Mouse (Mus musculus): Measurements from ENCODE around the gene Tktl1. TPM values are rescaled to one million over a fixed set of nuclear protein-coding genes. Genes with fewer than 3 reads are reported as not detected.
"Not testable (repeated sequence)": the region's sequence is repeated elsewhere in the genome, so short reads cannot be mapped to it uniquely, and the experiment has no call there.

Gene Tktl1
- total RNA-seq (2017), result 0.35 and 0.49 TPM in 2 replicates

- no peak for ATAC-seq (ENCODE audit: extremely low read depth, insufficient number of reproducible peaks, low FRiP score, poor library complexity, severe bottlenecking)
These were observed at the start of gene Tktl1 for GRCm38 (mm10) chrX:74176959-74177358. Gene Tktl1 (plus strand): TSS chrX:74177259.

GRCm38 (mm10) chrX:74135263-74135662 lies 41.8 kb upstream of the Tktl1 start, which contains the start of gene Mecp2:
Gene Mecp2 (minus strand): TSS chrX:74135363.
- ATAC-seq (ENCODE audit: extremely low read depth, insufficient number of reproducible peaks, low FRiP score, poor library complexity, severe bottlenecking), result not testable (repeated sequence)

- no peak for ATAC-seq (ENCODE audit: extremely low read depth, insufficient number of reproducible peaks, low FRiP score, poor library complexity, severe bottlenecking)
These were observed 9.3 kb upstream of the Tktl1 start, which contains the start of gene Tex28 for GRCm38 (mm10) chrX:74167738-74168137. Gene Tex28 (minus strand): TSS chrX:74167838.

GRCm38 (mm10) chrX:74203556-74203955 lies 26.5 kb downstream of the Tktl1 start:
- ATAC-seq (ENCODE audit: extremely low read depth, insufficient number of reproducible peaks, low FRiP score, poor library complexity, severe bottlenecking), result no peak

GRCm38 (mm10) chrX:74218496-74218895 lies 41.4 kb downstream of the Tktl1 start:
- no peak for ATAC-seq (ENCODE audit: extremely low read depth, insufficient number of reproducible peaks, low FRiP score, poor library complexity, severe bottlenecking)

- ATAC-seq (ENCODE audit: extremely low read depth, insufficient number of reproducible peaks, low FRiP score, poor library complexity, severe bottlenecking), result no peak
These were observed 42.4 kb downstream of the Tktl1 start for GRCm38 (mm10) chrX:74219449-74219848.

- not testable (repeated sequence) for ATAC-seq (ENCODE audit: extremely low read depth, insufficient number of reproducible peaks, low FRiP score, poor library complexity, severe bottlenecking)
These were observed 43.0 kb downstream of the Tktl1 start for GRCm38 (mm10) chrX:74220099-74220498.

GRCm38 (mm10) chrX:74230038-74230437 lies 53.0 kb downstream of the Tktl1 start:
- ATAC-seq (ENCODE audit: extremely low read depth, insufficient number of reproducible peaks, low FRiP score, poor library complexity, severe bottlenecking), result no peak

- no peak for ATAC-seq (ENCODE audit: extremely low read depth, insufficient number of reproducible peaks, low FRiP score, poor library complexity, severe bottlenecking)
These were observed 56.1 kb downstream of the Tktl1 start for GRCm38 (mm10) chrX:74233196-74233595.

- no peak for ATAC-seq (ENCODE audit: extremely low read depth, insufficient number of reproducible peaks, low FRiP score, poor library complexity, severe bottlenecking)
These were observed 63.3 kb downstream of the Tktl1 start for GRCm38 (mm10) chrX:74240332-74240731.

- ATAC-seq (ENCODE audit: extremely low read depth, insufficient number of reproducible peaks, low FRiP score, poor library complexity, severe bottlenecking), result no peak
These were observed 66.3 kb downstream of the Tktl1 start for GRCm38 (mm10) chrX:74243396-74243795.

GRCm38 (mm10) chrX:74243807-74244206 lies 66.7 kb downstream of the Tktl1 start:
- ATAC-seq (ENCODE audit: extremely low read depth, insufficient number of reproducible peaks, low FRiP score, poor library complexity, severe bottlenecking), result peak; percentile 74

- no peak for ATAC-seq (ENCODE audit: extremely low read depth, insufficient number of reproducible peaks, low FRiP score, poor library complexity, severe bottlenecking)
These were observed 67.6 kb downstream of the Tktl1 start for GRCm38 (mm10) chrX:74244614-74245083.

- no peak for ATAC-seq (ENCODE audit: extremely low read depth, insufficient number of reproducible peaks, low FRiP score, poor library complexity, severe bottlenecking)
These were observed 68.0 kb downstream of the Tktl1 start for GRCm38 (mm10) chrX:74245107-74245506.

GRCm38 (mm10) chrX:74245687-74246086 lies 68.6 kb downstream of the Tktl1 start:
- ATAC-seq (ENCODE audit: extremely low read depth, insufficient number of reproducible peaks, low FRiP score, poor library complexity, severe bottlenecking), result peak; percentile 14; the same call in 1 of the 2 replicates

- peak; percentile 69 for ATAC-seq (ENCODE audit: extremely low read depth, insufficient number of reproducible peaks, low FRiP score, poor library complexity, severe bottlenecking)
These were observed 69.2 kb downstream of the Tktl1 start for GRCm38 (mm10) chrX:74246213-74246681.

- ATAC-seq (ENCODE audit: extremely low read depth, insufficient number of reproducible peaks, low FRiP score, poor library complexity, severe bottlenecking), result no peak
These were observed 69.6 kb downstream of the Tktl1 start for GRCm38 (mm10) chrX:74246693-74247092.

GRCm38 (mm10) chrX:74248651-74249050 lies 71.6 kb downstream of the Tktl1 start:
- ATAC-seq (ENCODE audit: extremely low read depth, insufficient number of reproducible peaks, low FRiP score, poor library complexity, severe bottlenecking), result no peak

GRCm38 (mm10) chrX:74249615-74250014 lies 72.6 kb downstream of the Tktl1 start, which contains the start of gene Flna:
Gene Flna (minus strand): TSS chrX:74249820.
- no peak for ATAC-seq (ENCODE audit: extremely low read depth, insufficient number of reproducible peaks, low FRiP score, poor library complexity, severe bottlenecking)

- ATAC-seq (ENCODE audit: extremely low read depth, insufficient number of reproducible peaks, low FRiP score, poor library complexity, severe bottlenecking), result peak; percentile 97
These were observed 77.3 kb downstream of the Tktl1 start, which contains the start of gene Emd for GRCm38 (mm10) chrX:74254153-74254887. Gene Emd (plus strand): TSS chrX:74254687.
